Mouse (Mus musculus): ENCODE data around the gene Slc29a2. TPM values are rescaled to one million over a fixed set of nuclear protein-coding genes. Genes with fewer than 3 reads are reported as not detected.
A peak's percentile ranks its signal among the peaks of the same experiment; 100 is the strongest.

Gene Slc29a2
- total RNA-seq (2014; rRNA removed) (0.28 and 0.34 TPM in 2 replicates), polyA plus RNA-seq (2012; rRNA removed) (1.7 and 2.3 TPM in 2 replicates)

GRCm38 (mm10) chr19:5023621-5024479, at the start of gene Slc29a2:
TSS of gene Slc29a2 (plus strand) at chr19:5023860.
- H3K9ac ChIP-seq (ENCODE audit: low read depth, low read length): peak within 1 kb of the TSS; percentile 76
- no peaks in the 10 kb centered on the region for H3K27me3 ChIP-seq (ENCODE audit: control insufficient read depth, insufficient read depth, low read length)
- H3K4me3 ChIP-seq (ENCODE audit: insufficient read depth, low read depth, low read length): peak within 1 kb of the TSS; percentile 80
- H3K79me2 ChIP-seq (ENCODE audit: control insufficient read depth, insufficient read depth, low read length): no peaks in the 10 kb centered on the region
- H3K27ac ChIP-seq (replicated peaks; ENCODE audit: insufficient read depth, low read depth, low read length): peak within 1 kb of the TSS; percentile 24; the same call in 1 of the 2 replicates
- TF ChIP-seq POLR2A (IDR thresholded peaks at IDR 0.05; ENCODE audit: extremely low read depth, insufficient read depth, low read length) (peak; percentile 85), CTCF (IDR thresholded peaks at IDR 0.05; ENCODE audit: low read depth, low read length) (no peak)
- H3K36me3 ChIP-seq (ENCODE audit: control insufficient read depth, insufficient read depth, low read length): no peaks in the 10 kb centered on the region
- peak; percentile 77 for DNase-seq (ENCODE audit: extremely low read depth, low read depth, low spot score)
- peaks cover 3% of the 10 kb centered on the region; the same call in 1 of the 2 replicates for H3K4me1 ChIP-seq (ENCODE audit: control insufficient read depth, insufficient read depth, low read length)
- WGBS: under 1% methylated on average over 62 of the region's 62 CpGs

DNA sequence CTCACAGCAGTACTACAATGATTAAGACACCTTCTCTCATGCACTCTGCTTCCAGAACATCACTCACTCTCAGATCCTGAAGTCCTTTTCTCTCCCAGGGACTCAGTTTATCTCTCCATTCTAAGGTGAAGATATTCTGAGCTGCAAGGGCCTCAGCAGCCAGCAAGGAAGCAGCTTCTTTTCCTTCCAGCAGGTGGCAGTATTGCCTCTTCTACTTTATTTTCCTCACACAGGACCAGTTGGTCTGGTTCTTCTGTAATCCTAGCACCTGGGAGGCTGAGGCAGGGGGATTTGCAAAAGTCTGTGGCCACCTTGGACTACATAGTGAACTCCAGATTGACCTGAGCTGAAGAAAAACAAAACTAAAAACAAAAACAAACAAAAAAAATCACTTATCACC, 41.9 kb upstream of the Slc29a2 start:
- no peak overlapping the region for H3K4me3 ChIP-seq (ENCODE audit: insufficient read depth, low read depth, low read length)
- peak; percentile 54 for DNase-seq (ENCODE audit: extremely low read depth, low read depth, low spot score)
- peak; percentile 54; the same call in 1 of the 2 replicates for TF ChIP-seq CTCF (IDR thresholded peaks at IDR 0.05; ENCODE audit: low read depth, low read length)
- TF ChIP-seq POLR2A (IDR thresholded peaks at IDR 0.05; ENCODE audit: extremely low read depth, insufficient read depth, low read length): no peak
- no peaks in the 10 kb centered on the region for H3K4me1 ChIP-seq (ENCODE audit: control insufficient read depth, insufficient read depth, low read length)
- no peak overlapping the region for H3K27ac ChIP-seq (replicated peaks; ENCODE audit: insufficient read depth, low read depth, low read length)
- no peak overlapping the region for H3K9ac ChIP-seq (ENCODE audit: low read depth, low read length)
- H3K36me3 ChIP-seq (ENCODE audit: control insufficient read depth, insufficient read depth, low read length): no peaks in the 10 kb centered on the region
- H3K79me2 ChIP-seq (ENCODE audit: control insufficient read depth, insufficient read depth, low read length): no peaks in the 10 kb centered on the region
- H3K27me3 ChIP-seq (ENCODE audit: control insufficient read depth, insufficient read depth, low read length): no peaks in the 10 kb centered on the region

DNA sequence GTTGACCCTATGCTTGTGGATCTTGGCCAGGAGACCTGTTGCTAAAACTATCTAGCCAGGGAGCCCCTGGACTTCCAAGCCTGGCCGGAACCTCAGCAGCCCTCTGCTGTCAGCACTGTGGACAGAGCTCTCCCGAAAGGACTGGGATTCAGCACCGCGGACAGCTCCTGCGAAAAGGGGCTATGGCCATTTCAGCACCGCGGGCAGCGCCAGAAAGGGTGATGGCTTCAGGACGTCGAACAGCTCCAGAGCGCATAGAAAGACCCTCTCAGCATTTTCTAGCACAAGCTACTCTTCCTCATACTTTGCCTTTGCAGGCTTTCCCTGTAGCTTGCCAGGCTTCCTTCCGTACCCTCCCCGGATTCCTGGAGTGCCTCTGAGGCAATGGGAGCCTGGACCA, 34.6 kb upstream of the Slc29a2 start:
- H3K27me3 ChIP-seq (ENCODE audit: control insufficient read depth, insufficient read depth, low read length): peaks cover 6% of the 10 kb centered on the region; the same call in 1 of the 2 replicates
- peak; percentile 45 for DNase-seq (ENCODE audit: extremely low read depth, low read depth, low spot score)
- H3K36me3 ChIP-seq (ENCODE audit: control insufficient read depth, insufficient read depth, low read length): no peaks in the 10 kb centered on the region
- no peak overlapping the region for H3K9ac ChIP-seq (ENCODE audit: low read depth, low read length)
- 6% methylated on average over 13 of the region's 13 CpGs for WGBS
- H3K4me3 ChIP-seq (ENCODE audit: insufficient read depth, low read depth, low read length): no peak overlapping the region
- TF ChIP-seq CTCF (IDR thresholded peaks at IDR 0.05; ENCODE audit: low read depth, low read length) (peak; percentile 63), POLR2A (IDR thresholded peaks at IDR 0.05; ENCODE audit: extremely low read depth, insufficient read depth, low read length) (no peak)
- H3K27ac ChIP-seq (replicated peaks; ENCODE audit: insufficient read depth, low read depth, low read length): no peak overlapping the region
- H3K79me2 ChIP-seq (ENCODE audit: control insufficient read depth, insufficient read depth, low read length): no peaks in the 10 kb centered on the region
- no peaks in the 10 kb centered on the region for H3K4me1 ChIP-seq (ENCODE audit: control insufficient read depth, insufficient read depth, low read length)

GRCm38 (mm10) chr19:4989434-4990255, 34.0 kb upstream of the Slc29a2 start:
- Histone ChIP-seq H3K27me3 (ENCODE audit: control insufficient read depth, insufficient read depth, low read length) (peaks cover 6% of the 10 kb centered on the region; the same call in 1 of the 2 replicates), H3K79me2 (ENCODE audit: control insufficient read depth, insufficient read depth, low read length) (no peaks in the 10 kb centered on the region), H3K27ac (replicated peaks; ENCODE audit: insufficient read depth, low read depth, low read length) (no peak overlapping the region), H3K4me3 (ENCODE audit: insufficient read depth, low read depth, low read length) (no peak overlapping the region), H3K4me1 (ENCODE audit: control insufficient read depth, insufficient read depth, low read length) (no peaks in the 10 kb centered on the region), H3K36me3 (ENCODE audit: control insufficient read depth, insufficient read depth, low read length) (no peaks in the 10 kb centered on the region), H3K9ac (ENCODE audit: low read depth, low read length) (no peak overlapping the region)
- no peak for DNase-seq (ENCODE audit: extremely low read depth, low read depth, low spot score)
- TF ChIP-seq POLR2A (IDR thresholded peaks at IDR 0.05; ENCODE audit: extremely low read depth, insufficient read depth, low read length) (no peak), CTCF (IDR thresholded peaks at IDR 0.05; ENCODE audit: low read depth, low read length) (no peak)
- 28% methylated on average over 47 of the region's 47 CpGs for WGBS

- WGBS: 29% methylated on average over 4 of the region's 4 CpGs
- Histone ChIP-seq H3K27me3 (ENCODE audit: control insufficient read depth, insufficient read depth, low read length) (peaks cover 6% of the 10 kb centered on the region; the same call in 1 of the 2 replicates), H3K36me3 (ENCODE audit: control insufficient read depth, insufficient read depth, low read length) (no peaks in the 10 kb centered on the region), H3K79me2 (ENCODE audit: control insufficient read depth, insufficient read depth, low read length) (no peaks in the 10 kb centered on the region), H3K27ac (replicated peaks; ENCODE audit: insufficient read depth, low read depth, low read length) (no peak within 1 kb of the TSS), H3K4me1 (ENCODE audit: control insufficient read depth, insufficient read depth, low read length) (no peaks in the 10 kb centered on the region), H3K9ac (ENCODE audit: low read depth, low read length) (no peak within 1 kb of the TSS), H3K4me3 (ENCODE audit: insufficient read depth, low read depth, low read length) (no peak within 1 kb of the TSS)
- TF ChIP-seq CTCF (IDR thresholded peaks at IDR 0.05; ENCODE audit: low read depth, low read length) (no peak), POLR2A (IDR thresholded peaks at IDR 0.05; ENCODE audit: extremely low read depth, insufficient read depth, low read length) (no peak)
- DNase-seq (ENCODE audit: extremely low read depth, low read depth, low spot score): no peak
These were observed 33.4 kb upstream of the Slc29a2 start, which contains the start of gene Npas4 for GRCm38 (mm10) chr19:4990256-4990625. TSS of gene Npas4 (minus strand) at chr19:4990316.

Measured in liver, adult 2 months (tissue).